ENCODE assay signal across 10 mouse cellular contexts in the genomic region with DNA sequence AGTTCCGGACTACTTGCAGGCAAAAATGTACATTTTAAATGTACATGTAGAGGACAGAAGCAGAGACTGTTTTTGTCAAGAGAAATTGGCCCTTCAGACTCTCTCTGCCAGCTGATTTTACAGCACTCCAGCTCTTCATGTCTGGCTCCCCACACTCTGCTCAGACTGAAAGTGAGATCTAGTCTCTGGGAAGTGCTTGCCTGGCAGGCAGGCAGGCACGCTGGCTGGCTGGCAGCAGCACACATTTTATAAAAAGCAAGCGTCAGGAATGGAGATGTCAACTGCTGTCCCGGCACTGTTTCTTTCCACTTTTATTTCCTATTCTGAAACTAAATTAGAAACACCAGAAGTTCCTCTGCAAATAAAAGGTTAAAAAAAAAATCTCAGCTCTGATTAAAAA.
DNase-seq lines count a peak whose midpoint lies in the region; ATAC-seq and TF ChIP-seq lines count a peak whose summit lies in the region.
"Had no signal": no experiment of that assay in that cellular context is flagged by ENCODE, and none has a peak within 500 bp of the region (broad histone marks: within the 10 kb centered on the region; RNA-seq: fewer than 3 reads in every experiment).

No protein-coding gene starts in this region.

- H3K36me3 ChIP-seq in lung, embryonic 14.5 days (ENCODE audit: insufficient read depth), result no peaks in the 10 kb centered on the region
- H3K36me3 ChIP-seq in hindbrain, embryonic 10.5 days, result no peaks in the 10 kb centered on the region
- H3K36me3 ChIP-seq: midbrain, embryonic 15.5 days had no signal

- no peak overlapping the region for H3K4me2 ChIP-seq in lung, embryonic 14.5 days
- H3K4me2 ChIP-seq: midbrain, embryonic 15.5 days had no signal

- H3K4me1 ChIP-seq in lung, embryonic 14.5 days (ENCODE audit: insufficient read depth), result no peaks in the 10 kb centered on the region
- no peaks in the 10 kb centered on the region; the same call in 1 of the 2 replicates for H3K4me1 ChIP-seq in hindbrain, embryonic 10.5 days (replicated peaks)
- H3K4me1 ChIP-seq: midbrain, embryonic 15.5 days had no signal

- no peak overlapping the region for H3K9ac ChIP-seq in lung, embryonic 14.5 days
- H3K9ac ChIP-seq: midbrain, embryonic 15.5 days had no signal

- no peak overlapping the region for H3K4me3 ChIP-seq in lung, embryonic 14.5 days (ENCODE audit: low read depth, low read length)
- H3K4me3 ChIP-seq in hindbrain, embryonic 10.5 days, result no peak overlapping the region
- H3K4me3 ChIP-seq: midbrain, embryonic 15.5 days had no signal

- no peaks in the 10 kb centered on the region for H3K27me3 ChIP-seq in lung, embryonic 14.5 days (ENCODE audit: insufficient read depth, low read length)
- no peaks in the 10 kb centered on the region for H3K27me3 ChIP-seq in hindbrain, embryonic 10.5 days (ENCODE audit: insufficient read depth, poor library complexity, severe bottlenecking)
- H3K27me3 ChIP-seq: midbrain, embryonic 15.5 days had no signal

- H3K27ac ChIP-seq in lung, embryonic 14.5 days (ENCODE audit: low read depth), result no peak overlapping the region
- H3K27ac ChIP-seq in hindbrain, embryonic 10.5 days, result no peak overlapping the region
- H3K27ac ChIP-seq: midbrain, embryonic 15.5 days had no signal

- no peak for DNase-seq in cerebellum, adult 8-10 months
- DNase-seq in lung, embryonic 14.5 days, result peak; percentile 7
- no peak for DNase-seq in lung, postnatal 36 days
- peak; percentile 5 to 26 for DNase-seq in layer of hippocampus, postnatal 25 days (ENCODE audit: extremely low spot score in 1 of 2, low spot score in 1 of 2)
- peak; percentile 24 for DNase-seq in right cerebral cortex, postnatal 4 days
- DNase-seq in urinary bladder, postnatal 10 days (ENCODE audit: low spot score), result no peak
- no peak for DNase-seq in hindbrain, embryonic 10.5 days (ENCODE audit: low spot score)
- DNase-seq: cerebellum, adult 11-12 months had no signal

- 48% methylated on average over 4 of the region's 4 CpGs for WGBS in lung, embryonic 14.5 days
- 73% methylated on average over 4 of the region's 4 CpGs for WGBS in hindbrain, embryonic 10.5 days

- no peak for TF ChIP-seq CTCF in lung, embryonic 14.5 days (IDR thresholded peaks at IDR 0.05; ENCODE audit: low read depth)

- ATAC-seq in cerebellum, adult (ENCODE audit: insufficient number of reproducible peaks, low FRiP score, low TSS enrichment), result 0 out of 2 replicates have a peak, but pooled peaks have one; percentile 31
- ATAC-seq in lung, embryonic 14.5 days (ENCODE audit: insufficient read depth), result no peak
- ATAC-seq: midbrain, embryonic 15.5 days had no signal

- no peaks in the 10 kb centered on the region for H3K9me3 ChIP-seq in lung, embryonic 14.5 days (ENCODE audit: low read depth, low read length)
- 0 out of 2 replicates have a peak, but pooled peaks cover 2% of the 10 kb centered on the region for H3K9me3 ChIP-seq in hindbrain, embryonic 10.5 days
- H3K9me3 ChIP-seq: midbrain, embryonic 15.5 days had no signal

Comparison
In these comparisons a context has a peak if more than half of its experiments do, and no peak if none do; other contexts are left out.
1. DNase-seq: peak in lung, embryonic 14.5 days (single experiment), layer of hippocampus, postnatal 25 days (2 of 2) and right cerebral cortex, postnatal 4 days (single experiment); none in cerebellum, adult 8-10 months (single experiment), lung, postnatal 36 days (single experiment), urinary bladder, postnatal 10 days (single experiment) and hindbrain, embryonic 10.5 days (single experiment).